Mouse (Mus musculus) neural tube, embryonic 10.5 days (tissue): ENCODE results near the gene Egfem1.

Experiments
- DNase-seq: peaks from one replicate; pipeline ENCODE4 v3.0.0-alpha.2; 2017; ENCODE audit warnings: low spot score; ENCODE audit errors: extremely low spot score

The Egfem1 gene

DNA sequence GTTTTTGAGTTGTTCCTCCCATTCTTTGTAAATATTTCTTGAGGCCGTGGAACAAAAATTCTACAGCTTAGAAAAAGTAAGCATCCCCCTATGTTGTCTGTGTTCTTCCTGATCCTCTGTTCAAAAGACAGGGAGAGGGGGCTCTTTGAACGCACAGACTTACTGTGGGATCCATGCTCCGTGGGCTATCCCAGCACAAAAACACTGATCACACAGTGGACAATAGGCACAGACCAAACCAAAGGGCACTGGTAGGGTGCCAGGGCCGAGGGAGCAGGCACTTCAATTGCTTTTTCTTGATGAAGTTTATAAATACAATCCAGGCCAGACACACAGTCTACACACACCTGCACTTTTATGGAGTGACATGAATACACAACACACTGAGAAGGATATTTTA, 211.4 kb downstream of the Egfem1 start:
- no peak for DNase-seq

DNA sequence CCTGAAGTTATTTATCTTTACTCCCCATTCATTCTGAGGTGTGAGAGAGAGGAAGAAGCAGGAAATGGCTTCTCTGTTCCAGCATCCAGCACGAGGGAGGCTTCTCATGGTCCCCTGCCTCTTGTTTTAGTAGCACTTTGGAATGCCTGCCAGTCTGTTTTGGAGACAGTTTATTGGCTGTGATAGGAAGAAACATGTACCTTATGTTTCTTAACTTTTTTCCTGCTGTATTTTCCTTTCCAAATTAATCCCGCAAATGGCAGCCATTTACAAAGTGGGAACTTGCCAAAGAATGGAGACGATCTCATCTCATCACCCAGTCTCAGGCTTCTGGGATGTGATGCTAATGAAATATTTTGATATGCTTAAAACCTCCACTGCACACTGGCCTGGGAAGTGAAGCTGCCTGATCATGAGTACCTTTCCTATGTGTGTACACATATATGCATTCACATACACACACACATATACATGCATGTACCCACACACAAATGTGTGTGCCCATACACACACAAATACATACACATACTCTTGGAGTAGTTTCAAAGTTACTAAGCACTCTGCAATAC, 260.5 kb downstream of the Egfem1 start:
- DNase-seq: no peak

DNA sequence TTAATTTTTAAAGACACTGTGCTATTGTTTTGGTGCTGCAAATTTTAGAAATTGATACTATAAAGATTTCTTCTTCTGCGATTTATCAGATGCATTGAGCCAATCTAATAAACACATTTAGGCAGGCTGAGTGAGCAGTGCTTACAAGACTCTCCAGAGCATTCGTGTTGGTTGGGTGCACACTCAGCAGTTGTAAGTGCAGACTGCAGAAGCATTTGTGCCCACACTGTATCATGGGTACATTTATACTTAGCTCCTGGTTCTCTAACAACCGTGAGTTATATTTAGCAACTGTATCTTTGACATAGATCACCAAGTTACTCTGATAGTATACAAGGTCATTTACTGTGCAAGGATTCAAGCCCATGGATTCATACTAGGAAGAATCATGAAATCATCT, 264.0 kb downstream of the Egfem1 start:
- DNase-seq: no peak

DNA sequence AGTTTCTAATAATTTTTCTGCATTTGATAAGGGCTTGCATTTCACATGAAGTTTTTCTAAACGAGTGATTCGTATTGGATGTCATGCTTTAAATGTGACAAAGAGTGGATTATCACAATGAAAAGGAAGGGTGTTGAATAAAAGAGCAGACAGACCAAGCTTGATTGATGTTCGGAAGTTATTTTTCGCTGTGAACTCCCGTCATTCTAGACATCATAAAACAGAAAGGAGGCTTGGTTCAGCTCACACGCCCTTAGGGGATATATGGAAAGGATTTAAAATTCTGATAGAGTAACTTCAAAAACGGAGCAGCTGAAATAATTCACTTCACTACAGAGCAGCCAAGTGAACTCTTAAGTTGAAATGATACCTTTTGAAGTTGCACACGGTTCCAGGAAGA, 285.1 kb downstream of the Egfem1 start:
- no peak for DNase-seq

DNA sequence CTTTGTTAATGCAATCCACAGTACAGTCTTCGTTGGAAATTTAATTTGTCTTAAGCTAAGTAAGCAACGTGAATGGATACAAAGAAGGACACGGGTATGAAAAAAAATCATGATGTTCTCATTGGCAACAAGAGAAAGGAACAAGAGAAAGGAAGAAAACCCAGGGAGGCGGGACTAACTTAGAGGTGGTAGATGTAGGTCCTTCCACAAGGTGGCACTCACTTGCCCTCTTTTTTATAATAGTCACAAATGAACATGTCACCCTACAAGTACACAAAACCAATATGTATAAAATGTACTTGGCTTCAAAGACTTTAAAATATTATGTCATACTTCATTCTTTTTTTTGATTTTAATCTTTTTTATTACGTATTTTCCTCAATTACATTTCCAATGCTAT, 288.7 kb downstream of the Egfem1 start:
- DNase-seq: no peak

DNA sequence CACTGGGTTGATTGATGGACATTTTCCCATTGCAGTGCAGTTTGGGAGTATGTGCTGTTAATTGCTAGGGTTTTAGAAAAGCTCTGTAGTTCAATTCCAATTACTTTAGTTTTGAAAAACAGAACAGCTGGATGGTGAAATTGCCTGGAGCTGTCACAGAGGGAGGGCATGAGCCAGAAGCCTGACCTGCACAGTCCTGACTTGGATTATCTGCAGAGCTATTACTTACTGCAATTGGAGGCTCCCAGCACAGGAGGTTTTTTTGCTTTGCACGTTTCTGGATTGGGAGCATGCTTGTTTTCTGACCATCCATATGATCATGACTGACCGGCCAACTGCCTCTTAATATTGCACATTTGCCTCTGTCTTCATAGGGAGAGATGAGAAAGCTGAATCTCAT, 299.4 kb downstream of the Egfem1 start:
- DNase-seq: no peak

DNA sequence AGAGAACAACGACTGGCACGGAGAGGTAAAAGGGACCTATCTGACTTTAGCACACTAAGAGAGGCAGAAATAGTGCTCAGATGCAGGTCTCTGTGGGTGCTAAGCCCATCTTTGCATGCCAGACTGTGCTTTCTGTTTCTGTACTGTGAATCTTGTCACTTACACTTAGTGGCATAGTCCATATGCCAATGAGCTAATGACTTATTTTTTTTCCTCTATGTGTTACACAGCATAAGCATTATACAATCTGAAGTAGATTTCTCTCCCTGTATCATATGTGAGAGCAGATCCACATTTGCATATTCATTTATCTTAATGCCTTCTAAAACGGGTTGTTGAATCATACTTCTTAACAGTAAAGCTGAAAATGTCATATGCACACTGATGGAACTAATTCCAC, 317.2 kb downstream of the Egfem1 start:
- DNase-seq: no peak

DNA sequence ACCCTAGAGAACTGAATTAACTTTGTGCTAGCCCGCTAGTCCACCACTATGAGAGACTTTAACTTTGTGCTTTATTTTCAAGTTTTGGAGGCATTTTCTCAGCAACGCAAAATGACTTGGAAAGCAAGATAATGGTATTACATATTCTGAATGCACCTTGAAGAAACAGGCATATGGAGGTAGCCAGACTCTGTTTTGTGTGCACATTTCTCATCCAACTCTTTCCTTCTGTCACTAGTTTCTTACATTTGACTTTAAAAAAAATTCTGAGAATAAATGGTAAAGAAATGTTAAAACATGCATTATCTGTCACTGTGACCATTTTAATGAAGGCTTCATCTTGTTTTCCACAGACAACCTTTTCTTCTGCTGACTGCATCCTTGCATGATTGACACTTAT, 339.8 kb downstream of the Egfem1 start:
- DNase-seq: no peak

DNA sequence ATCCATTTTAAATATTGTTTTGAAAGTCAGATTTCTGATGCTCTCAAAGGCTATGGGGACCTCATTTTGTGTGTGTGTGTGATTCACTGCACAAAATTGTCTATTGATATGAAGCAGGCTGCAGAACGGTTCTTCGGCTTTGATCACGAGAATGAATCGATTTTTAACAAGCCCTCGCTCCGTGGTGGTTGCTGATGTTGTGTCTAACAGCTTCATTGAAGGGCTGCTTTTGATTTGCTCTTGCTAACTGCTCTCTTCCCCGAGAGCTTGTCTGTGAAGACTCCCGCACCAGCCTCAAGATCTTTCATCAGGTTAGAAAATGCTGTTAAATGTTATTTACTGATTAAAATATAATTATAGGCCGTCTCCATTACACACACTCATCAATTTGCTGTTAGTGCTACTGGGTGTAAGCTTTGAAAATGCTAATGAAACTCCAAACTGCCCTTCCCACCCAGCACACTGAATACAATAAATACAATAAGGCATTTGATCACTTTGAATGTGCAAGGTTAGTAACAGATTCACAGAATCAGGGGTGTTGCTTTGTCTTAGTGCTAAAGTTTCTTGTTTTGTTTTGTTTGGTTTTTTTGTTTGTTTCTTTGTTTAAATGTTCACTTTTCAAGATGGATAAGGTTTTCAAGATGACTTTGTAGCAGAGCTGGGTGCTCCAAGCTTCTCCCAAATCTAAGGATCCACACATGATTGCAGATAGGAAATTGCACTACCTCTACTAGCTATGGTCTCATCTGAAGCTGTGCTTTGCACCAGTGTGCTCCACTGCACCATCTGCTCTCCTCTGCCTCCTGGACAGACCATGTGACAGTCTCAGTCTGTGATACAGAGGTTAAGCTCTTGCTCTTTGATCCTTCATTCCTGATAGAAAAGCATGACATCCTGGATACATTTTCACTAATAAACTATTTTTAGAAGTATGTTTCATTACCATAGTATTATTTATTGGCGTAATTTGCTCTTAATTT, 350.6 kb downstream of the Egfem1 start:
- no peak for DNase-seq

DNA sequence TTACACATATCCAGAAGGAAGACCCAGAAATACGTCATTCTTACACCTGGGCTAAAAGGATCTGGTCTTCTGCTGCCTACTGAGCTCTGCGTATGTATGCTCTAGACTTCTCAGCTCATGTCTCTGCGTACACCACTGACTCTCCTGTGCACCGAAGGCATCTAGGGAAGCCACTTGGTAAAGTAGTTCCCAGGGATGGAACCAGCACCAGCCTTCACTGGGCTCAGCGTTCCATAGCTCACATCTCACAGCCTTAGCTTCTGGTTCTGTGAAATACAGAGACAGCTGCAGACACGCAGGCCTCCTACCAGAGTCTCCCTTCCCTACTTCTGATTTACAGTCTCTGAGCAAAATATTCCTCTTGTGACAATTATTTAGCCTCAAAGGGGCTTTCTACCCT, 361.2 kb downstream of the Egfem1 start:
- DNase-seq: no peak

DNA sequence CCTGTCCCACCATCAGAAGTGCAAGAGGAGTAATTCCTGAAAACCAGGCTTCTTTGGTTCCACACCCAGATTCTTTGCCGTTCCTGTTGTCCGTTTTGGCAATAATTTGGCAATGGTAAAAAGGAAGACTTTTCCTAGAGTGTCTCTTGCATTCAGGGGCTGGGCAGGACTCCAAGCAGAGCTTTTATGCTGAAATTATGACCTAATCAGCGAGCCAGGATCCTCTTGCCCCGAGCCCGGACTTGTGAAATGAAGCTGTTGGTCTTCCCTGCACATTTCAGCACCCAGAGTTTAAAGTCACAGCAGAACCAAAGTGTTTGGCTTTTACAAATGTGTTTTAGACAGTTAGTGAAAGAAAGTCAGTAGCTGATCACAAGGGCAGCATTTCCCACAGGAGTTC, 362.8 kb downstream of the Egfem1 start:
- DNase-seq: no peak

DNA sequence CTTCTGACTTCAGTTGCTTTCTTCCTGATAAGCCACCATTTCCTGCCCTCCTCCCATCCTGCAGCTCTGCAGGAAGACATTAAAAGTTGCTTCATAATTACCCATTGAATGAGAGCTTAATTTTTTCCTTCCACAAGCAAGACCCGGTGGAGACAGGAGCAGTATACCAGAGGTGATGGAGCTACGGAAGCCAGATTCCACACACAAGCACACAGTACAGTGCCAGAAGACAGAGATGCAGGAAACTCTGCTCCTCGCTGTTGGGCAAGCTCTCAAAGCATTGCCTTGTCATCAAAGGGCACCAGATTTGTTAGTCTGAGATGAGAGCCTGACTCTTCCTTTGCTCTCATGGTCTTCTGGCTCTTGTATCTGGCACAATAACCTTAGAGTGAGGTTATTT, 364.3 kb downstream of the Egfem1 start:
- no peak for DNase-seq

DNA sequence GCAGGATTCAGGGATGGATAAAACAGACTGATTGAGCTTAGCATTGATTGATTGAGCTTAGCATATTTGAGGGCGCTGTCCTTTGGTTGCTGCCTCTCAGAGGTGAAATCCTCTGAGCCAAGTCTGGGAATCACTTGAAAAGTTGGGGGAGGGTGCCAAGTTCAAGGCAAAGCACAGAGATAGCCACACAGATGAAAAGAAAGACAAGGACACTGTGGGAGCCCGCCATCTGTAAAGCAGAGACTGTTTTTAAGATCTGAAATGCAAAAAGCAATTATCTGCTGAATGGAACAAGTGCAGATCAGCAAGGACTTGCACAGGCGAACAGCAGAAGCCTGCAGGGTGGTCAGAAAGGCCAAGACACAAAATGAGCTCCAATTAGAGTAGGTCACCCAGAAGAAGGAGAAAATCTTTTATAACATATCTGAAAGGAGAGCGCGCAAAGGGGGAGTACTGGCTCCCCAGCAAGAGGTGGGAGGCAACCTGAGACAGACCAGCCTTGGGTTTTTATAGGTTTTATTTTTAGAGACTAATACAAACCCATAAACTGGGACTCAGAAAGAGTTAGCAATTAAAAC, 367.1 kb downstream of the Egfem1 start:
- DNase-seq: no peak

DNA sequence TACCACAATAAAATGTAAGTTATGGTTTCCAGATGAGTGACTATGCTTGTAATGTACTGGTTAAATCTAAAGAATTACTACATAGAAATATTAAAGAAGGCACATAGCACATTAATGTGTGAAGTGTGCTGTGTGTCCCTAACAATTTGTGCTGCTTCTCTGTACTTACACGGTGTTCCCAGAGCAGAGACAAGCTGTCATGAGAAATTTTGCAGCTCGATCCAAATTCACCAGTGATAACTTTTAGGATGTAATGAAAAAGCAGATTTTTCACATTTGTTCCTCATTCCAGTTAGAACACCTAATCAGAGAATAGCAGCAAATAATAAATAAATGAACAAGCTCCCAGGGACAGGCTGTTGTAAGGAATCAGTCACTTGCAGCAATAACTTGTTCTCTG, 416.4 kb downstream of the Egfem1 start:
- no peak for DNase-seq

DNA sequence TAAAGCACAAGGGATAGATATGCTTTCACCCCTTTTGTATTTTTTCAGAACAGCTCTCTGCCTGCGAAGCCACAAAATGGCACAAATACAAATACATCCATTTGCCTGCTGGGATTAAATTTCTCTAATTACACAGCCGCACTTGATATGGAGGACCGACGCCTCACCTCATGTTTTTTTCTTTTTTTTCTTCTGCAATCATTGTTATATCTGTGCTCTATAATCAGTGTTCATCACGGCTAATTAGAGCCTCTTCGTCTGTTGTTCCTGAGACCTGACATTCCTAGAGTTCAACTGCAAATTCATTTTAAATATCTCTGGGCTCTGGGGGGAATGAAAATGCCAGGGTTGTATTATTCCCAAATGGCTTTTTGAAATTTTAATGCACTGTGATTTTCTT, 417.4 kb downstream of the Egfem1 start:
- DNase-seq: no peak

DNA sequence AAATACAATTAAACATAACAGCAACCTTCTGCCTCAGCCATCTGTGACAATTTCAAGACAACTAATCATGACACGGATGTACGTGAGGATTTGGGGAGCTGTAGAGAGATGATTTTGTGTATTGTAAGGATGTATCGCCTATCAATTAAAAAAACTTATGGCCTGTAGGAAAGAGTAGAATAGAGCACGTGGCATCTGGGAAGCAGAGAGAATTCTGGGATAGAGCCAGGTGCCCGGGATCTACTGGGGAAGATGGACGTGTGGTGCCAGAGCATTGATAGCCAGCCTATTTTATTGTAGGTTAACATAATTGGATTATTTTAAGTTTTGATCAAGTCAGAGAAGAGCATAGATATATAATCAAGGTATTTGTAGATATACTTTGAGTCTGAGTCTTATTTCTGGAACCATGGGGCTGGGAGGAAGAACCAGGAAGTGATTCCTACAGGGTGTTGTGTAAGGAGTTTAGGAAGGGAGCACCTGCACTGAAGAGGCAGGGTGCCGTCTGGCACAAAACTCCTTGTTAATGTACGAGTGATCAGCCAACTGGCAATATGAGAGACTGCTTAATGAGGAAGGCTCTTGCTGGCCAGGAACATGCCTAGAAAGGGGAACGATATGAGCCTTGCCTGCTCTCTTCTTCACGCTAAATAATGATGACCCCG, 443.6 kb downstream of the Egfem1 start:
- DNase-seq: no peak

DNA sequence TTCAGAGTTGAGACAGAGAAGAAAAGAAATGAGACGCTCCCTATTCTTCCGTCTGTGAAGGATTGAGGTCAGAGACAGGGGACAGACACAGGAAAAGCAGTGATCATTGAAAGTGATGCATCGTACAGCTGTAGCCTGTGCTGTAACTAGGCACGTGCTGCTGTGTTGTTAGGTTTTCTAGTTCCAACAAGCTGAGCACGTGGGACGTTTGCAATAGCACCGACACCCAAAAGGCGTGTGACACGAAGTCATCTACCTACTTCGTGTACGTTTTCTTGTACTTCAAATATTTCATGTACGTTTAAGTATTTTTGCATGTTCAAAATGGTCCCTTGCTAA, 444.1 kb downstream of the Egfem1 start:
- DNase-seq: no peak

DNA sequence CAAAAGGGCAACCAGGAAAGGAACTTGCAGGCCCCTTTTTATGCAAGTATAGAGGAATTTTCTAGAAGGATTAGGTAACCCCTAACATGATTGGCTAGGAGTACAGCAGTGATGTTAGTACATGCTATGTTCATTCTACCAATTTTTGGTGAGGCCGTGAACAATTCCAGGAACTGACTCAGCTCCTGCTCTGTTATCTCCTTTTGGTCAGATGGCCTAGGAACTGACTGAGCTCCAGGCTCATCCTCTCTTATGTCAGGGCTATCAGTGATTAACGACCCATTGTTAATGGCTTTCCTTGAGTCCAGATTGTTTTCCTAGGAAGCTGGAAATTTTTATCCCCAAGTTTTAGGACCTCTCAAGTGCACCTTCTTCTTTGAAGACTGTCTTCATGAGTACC, 457.4 kb downstream of the Egfem1 start:
- no peak for DNase-seq

DNA sequence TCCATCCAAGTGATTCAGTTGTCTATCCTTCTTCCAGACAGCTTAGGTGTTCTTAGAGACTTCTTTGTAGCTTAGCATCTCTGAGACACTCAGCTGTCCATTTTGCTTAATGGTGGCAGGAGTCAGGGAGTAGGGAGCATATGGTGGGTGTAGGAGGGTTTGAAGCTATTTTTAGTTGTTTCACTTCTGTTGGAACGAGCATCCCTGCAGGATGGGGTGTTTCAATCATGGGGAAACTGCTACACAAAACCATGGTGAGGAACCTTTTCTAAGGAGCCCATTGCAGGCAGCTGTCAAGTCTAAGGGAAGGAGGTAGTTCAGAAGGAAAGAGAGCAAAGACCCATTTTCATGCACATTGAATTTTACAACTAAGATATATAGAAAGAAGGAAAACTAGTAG, 458.1 kb downstream of the Egfem1 start:
- no peak for DNase-seq

DNA sequence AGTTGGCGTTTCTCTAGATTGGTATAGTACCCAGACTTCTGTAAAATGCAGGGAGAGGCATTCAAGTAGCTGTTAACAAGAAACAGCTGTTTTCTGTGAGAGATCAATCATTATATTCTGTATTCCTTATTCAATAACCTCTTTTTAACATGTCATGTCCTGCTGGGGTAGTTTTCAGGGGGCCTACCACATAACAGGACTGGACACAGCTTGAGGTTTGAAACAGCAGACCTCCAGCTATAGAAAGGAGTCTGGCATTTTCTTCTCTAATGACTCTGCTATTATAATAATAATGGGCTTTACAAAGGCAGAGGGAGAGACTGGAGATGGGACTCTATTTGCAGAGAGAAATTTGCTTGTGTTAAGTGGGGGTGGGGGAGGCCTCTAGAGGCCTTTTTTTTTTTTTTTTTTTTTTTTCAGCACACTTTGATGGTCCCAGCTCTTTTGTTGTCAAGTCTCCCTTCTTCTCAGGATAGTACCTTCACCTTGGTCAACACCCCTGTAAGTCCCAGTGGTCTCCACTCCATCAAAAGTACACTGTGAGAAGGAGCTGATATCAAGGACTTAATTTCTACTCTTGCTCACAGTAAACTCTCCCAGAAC, 459.8 kb downstream of the Egfem1 start:
- DNase-seq: no peak

DNA sequence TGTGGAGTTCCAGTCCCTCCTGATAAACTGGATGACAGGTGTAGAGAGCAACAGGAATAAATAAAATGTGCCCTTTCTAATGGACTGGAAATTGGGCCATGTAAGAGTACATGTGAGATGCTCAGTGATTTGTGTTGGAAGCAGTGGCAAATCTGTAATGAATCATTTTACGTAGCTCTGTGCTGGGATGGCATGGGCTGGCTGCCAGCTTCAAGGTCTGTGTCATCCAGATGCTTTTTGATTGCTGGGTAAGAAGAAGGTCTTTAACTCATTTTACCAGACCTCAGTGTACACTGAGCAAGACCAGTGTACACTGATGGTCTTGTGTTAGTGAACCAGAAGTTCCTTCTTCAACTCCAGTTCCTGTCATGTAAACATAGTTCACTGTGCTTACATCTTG, 462.2 kb downstream of the Egfem1 start:
- no peak for DNase-seq

DNA sequence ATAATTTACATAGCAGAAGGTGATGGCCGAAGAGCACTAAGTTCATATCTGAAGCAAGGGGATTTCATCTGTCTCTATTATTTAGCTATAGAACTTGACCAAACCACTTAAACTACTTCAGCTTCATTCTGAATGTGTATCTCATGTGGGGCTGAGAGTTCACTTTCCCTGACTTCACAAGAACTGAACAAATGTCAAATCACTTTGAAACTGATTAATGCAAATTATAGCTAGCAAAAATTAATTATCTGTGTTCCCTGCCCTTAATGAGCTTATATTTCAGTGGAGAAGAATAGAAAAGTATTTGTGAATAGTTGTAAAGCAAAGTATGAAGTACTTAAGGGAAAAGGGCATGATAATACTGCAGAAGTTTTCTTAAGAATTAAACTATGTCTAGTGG, 481.3 kb downstream of the Egfem1 start:
- no peak for DNase-seq
